Mouse (Mus musculus): ENCODE data around the gene Gm10436.
"Not testable (repeated sequence)": the region's sequence is repeated elsewhere in the genome, so short reads cannot be mapped to it uniquely, and the experiment has no call there.

The Gm10436 gene

DNA sequence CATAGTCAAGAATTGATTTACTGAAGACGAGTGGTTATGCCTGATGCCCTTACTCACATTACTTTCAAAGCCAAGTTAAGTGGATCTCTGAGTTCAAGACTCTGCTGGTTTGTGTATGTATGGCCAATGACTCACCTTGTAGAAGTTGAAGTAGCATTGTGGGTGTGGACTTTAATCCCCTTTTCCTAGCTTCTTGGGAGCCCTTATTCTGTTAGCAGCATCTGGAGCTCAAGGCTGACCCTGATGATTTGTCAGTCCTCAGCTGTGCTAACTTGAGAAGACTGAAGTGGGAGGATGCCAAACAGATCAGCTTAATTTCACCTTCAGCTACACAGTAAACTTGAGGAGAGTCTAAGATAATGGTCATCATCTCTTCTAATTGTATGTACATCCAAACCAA is at the start of gene Gm10436:
TSS of gene Gm10436 (minus strand) at position 101 of the 400 bp plus-strand sequence.
- DNase-seq (ENCODE audit: low spot score), result not testable (repeated sequence)

DNA sequence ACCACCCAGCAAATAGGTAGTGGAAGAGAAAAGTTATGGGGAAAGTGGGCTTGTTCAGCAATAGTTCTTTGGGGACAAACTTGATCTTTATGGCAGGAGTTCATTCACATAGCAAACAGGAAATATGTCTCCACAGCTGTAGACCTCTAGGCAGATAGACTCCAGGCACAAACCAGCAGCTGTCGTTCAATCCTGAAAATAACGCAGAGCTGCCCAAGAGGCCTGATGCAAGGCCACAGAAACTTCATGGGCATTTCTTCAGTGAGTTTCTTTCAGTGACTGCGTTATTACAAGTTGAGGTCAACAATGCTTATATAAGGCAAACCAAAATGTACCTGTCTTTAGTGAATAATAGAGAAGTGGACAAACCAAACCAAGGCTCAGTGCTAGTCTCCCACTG is 37.5 kb upstream of the Gm10436 start:
- DNase-seq (ENCODE audit: low spot score), result no peak

GRCm38 (mm10) chr12:88218059-88218458 is 36.2 kb upstream of the Gm10436 start:
- not testable (repeated sequence) for DNase-seq (ENCODE audit: low spot score)

GRCm38 (mm10) chr12:88214641-88215040 is 32.7 kb upstream of the Gm10436 start:
- DNase-seq (ENCODE audit: low spot score), result no peak

GRCm38 (mm10) chr12:88211458-88211857 is 29.6 kb upstream of the Gm10436 start:
- not testable (repeated sequence) for DNase-seq (ENCODE audit: low spot score)

GRCm38 (mm10) chr12:88202856-88203255 is 20.9 kb upstream of the Gm10436 start:
- DNase-seq (ENCODE audit: low spot score), result no peak

All from spleen, adult 12 weeks (tissue).